Mouse (Mus musculus): ENCODE data around the gene Mnx1.

DNA sequence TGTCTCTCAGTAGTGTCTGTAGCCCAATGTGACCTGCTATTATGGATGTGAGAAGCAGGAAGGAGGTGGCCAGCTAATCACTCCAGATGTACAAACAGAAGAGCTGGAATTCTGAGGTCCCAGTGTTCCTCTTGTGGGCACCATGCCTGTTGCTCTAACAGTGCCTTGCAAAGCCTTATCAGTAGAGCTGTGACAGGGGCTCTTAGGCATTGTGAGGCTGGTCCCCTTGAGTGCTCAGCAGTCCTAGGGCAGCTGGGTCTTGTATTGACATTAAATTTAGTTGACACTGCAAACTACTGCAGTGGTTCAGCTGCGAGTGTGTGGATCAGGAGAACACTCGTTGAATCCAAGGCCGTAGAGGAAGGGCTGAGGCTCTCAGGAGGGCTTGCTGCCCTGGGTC, 28.7 kb upstream of the Mnx1 start:
- TF ChIP-seq CTCF (IDR thresholded peaks at IDR 0.05; ENCODE audit: low read depth) (no peak), EP300 (IDR thresholded peaks at IDR 0.05; ENCODE audit: low read depth) (no peak)
